Mouse (Mus musculus): ENCODE data around the gene Cym. TPM values are rescaled to one million over a fixed set of nuclear protein-coding genes. Genes with fewer than 3 reads are reported as not detected.
A peak's percentile ranks its signal among the peaks of the same experiment; 100 is the strongest.

Cym gene
- total RNA-seq (2022), result not detected

DNA sequence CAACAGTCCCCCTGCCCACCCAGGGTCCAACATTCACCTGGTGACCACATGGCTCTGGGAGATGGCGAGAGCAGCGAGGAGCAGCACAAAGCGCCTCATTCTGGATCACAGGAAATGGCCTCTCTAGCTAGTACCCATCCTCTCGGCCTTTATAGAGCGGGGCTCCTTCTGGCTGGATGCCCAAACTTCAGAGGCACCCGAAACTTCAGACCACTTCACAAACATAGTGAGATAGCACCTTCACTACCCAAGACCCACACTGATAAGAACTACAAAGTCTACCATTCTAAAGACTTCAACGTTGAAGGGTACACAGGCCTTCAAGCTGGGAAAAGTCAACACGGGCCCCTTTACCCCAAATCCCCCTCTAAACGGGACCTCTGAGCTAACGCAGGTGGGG, at the start of gene Cym:
Cym (minus strand) TSS at position 125 of the 400 bp plus-strand sequence.
- DNase-seq (ENCODE audit: low spot score), result no peak

- DNase-seq (ENCODE audit: low spot score), result no peak
Measured at GRCm38 (mm10) chr3:107266814-107267345, 45.3 kb upstream of the Cym start.

DNA sequence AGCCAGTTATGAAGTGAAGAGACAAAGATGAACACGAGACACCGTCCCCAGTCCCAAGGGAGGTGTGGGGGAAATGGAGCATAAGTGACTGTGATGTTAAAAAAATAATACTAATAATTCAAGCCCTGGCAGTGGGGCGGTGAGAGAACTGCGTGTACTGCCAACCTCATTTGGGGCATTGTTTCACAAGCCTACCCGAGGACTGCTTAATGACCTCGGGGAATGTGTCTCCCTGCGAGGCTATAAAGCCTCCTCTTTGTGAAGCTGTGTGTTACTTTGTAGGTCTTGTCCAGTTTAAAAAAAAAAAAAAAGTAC, 40.3 kb upstream of the Cym start:
- no peak for DNase-seq (ENCODE audit: low spot score)

DNA sequence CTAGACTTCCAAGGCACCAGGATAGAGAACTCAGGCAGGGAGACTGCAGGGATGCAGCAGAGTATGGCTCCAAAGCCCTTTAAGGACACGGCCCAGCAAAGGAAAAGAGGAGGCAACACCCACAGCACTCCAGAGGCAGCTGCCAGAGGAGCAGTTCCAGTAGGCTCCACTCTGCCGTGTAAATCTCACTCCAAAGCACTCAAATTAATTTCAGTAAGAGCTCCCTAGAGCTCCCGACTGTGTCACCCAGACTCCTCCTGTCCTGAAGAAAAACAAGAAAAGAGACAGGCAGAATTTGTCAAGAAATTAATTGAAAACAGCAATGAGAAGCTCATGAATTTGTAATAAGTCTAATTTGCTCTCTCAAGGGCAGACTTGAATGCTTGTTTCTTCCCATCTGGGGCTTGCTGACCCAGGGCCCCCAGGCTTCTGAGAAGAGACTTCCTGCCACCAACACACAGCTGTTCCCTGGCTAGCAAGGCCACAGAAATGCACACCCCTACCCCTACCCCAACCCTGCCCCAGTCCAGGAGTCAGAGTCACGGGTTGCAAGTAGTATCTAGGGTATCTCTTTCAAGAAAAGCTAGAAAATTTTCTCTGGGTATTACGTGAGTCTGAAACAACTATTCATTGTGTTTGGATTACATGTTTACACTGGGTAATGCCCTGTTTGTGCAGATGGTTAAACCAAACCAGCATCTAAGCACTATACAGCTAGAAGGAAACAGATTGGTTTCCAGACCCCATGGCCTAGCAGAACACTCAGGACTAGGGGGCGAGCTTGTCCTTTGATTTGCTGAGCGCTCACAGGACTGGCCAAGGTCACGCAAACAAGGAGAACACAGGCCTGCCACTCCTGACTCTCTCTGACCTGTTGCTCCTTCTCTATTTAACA, 39.7 kb upstream of the Cym start:
- peak; percentile 35 for DNase-seq (ENCODE audit: low spot score)

DNA sequence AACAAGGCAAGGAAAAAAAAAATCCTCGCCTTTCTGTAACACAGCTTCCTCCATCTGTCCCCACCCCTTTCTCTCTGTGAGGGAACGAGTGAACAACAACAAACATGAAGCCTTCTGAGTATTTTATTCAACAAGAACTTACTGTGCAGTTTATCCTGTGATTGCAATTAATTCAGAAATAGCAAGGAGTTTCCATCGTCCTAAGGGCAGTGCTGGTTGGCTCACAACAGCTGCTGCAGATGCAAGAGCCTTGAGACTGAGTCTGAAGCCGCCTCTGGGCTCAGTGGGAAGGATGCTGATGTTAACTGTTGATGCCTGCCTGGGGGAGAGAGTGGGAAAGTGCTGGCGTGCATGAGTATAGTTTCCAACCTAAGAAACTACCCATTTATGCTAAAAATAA, 36.4 kb upstream of the Cym start:
- DNase-seq (ENCODE audit: low spot score), result no peak

DNA sequence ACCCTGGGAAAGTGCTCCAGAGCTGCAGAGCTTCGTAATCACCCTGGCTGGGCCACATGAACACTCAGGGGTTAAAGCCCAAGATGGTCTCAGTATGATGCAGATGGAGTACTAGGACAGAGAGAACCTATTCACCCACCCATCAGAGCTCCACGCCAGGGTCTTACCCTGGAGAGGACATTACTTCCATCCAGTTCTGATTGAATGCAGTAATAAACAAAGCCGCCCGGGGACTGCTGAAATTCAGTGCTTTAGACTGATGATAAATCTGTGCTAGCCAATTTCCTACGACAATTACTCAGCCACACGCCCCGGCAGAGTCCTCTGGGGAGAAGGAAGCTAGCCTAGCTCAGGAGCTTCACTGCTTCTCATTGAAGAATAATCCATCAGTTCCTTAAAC, 35.2 kb upstream of the Cym start:
- DNase-seq (ENCODE audit: low spot score), result no peak

- no peak for DNase-seq (ENCODE audit: low spot score)
Measured at GRCm38 (mm10) chr3:107255992-107256391, 34.5 kb upstream of the Cym start.

- DNase-seq (ENCODE audit: low spot score), result no peak
Measured at GRCm38 (mm10) chr3:107253925-107254324, 32.4 kb upstream of the Cym start.

DNA sequence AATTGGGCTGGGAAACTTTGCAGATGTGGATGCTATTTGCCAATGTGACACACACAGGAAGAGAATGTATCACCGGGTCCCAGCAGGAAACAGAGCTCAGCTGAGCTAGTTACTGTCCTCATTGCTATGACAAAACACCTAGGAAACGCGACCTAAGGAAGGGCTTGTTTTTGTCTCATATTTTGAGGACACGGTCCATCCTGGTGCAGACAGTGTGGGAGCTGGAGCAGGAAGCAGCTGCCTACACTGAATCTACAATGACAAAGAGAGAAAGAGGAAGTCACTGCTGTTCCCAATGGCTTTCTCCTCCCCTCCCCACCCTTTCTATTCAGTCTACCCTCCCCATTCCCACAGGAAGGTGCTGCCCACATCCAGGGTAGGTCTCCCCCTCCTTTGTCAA, 30.5 kb upstream of the Cym start:
- peak; percentile 70 for DNase-seq (ENCODE audit: low spot score)

GRCm38 (mm10) chr3:107250320-107250719, 28.8 kb upstream of the Cym start:
- no peak for DNase-seq (ENCODE audit: low spot score)

GRCm38 (mm10) chr3:107249042-107249441, 27.5 kb upstream of the Cym start:
- no peak for DNase-seq (ENCODE audit: low spot score)

GRCm38 (mm10) chr3:107246876-107247275, 25.3 kb upstream of the Cym start:
- DNase-seq (ENCODE audit: low spot score), result no peak

DNA sequence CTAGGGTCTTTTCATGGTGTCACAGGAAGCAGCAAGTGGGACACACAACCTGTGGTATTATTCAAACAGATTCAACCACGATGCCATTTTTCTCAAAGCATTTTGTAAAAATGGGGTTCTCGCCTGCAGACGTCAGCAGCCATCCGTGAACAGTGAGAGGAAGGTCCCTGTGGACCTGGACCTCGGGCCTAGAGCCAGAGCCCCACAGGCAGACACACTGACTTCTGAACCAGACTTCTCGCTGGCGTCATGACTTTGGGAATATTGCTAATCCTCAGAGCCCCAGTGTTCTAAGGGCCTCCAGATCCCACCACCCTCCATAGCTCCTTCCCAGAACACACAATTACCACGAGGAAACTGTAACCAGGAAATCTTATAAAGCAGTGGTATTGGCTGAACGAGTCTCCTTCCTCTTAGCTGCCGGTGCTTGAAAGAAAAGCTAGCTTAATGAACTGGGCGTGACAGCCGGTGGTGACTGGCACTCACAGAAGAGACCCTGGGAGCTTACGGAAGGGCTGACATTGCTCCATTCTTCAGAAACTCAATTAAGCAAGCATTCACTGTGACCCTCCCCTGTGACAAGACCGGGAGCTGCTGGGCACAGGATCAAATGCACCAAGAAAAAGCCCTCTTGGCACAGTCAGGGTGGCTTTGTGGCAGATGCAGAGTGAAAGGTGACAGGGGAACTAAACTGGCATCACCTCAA, 20.0 kb upstream of the Cym start:
- DNase-seq (ENCODE audit: low spot score), result no peak

DNA sequence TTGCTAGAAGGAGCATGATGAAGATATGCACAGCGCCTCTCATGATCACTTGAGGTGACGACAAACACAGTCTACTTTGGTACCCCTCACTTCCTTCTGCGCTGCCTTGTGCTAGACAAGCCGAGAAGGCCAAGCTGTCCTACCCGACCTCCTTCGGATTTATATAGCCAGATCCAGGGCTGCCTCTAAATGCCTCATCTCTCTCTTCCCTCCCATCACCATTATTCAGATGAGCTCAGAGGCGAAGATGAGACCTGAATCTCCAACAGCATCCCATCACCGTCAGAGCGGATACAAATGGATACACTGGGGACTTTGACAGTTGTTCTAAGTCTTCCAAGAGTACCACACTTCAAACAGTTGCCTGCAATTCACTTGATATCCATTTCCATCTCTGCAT, 18.1 kb upstream of the Cym start, which contains the start of gene Prok1:
Prok1 (minus strand) TSS at position 101 of the 400 bp plus-strand sequence.
- no peak for DNase-seq (ENCODE audit: low spot score)

DNA sequence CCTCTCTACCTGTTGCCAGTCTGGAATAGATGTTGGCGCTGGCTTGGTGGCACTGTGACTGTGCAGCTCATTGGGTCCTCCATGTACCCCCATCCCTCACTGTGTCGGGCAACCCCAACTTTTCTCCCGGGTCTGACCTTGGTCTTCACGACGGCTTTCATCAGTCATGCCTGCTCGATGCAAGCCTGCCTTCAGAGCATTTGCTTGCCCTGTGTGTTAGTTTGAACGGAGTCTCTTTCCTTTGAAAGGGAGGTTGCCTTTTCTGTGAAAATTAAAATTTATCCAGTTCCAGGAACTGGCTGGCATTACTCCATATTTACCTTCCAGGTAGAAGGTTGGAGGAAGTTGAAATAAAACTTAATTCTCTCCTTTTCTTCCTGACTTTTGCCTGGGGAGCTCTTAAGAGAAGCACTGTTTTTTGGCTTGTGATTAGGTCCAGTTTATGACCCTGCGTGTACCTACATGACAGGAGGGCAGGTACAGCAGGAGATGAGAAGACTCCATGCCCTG, 17.0 kb upstream of the Cym start:
- DNase-seq (ENCODE audit: low spot score), result no peak

DNA sequence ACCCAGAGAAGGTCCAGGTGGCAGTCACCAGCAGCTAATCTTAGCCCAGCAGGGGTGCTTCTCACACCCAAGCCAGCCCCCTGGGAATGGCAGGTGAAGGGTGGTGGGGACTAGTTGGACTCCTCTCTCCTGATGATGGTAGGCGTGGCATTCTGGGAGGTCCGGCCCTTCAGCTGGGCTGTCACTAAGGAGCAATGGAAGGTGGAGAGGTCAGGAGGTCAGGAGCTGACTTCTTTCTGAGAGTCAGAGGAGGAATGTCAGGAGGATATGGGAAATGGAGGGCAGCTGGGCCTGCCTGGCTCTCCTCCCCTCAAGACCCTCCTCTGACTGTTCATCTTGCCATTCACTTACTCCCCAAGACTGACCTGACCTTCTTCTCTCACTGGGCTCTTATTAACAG, 16.5 kb upstream of the Cym start:
- DNase-seq (ENCODE audit: low spot score), result no peak

- DNase-seq (ENCODE audit: low spot score), result no peak
Measured at GRCm38 (mm10) chr3:107233945-107234344, 12.4 kb upstream of the Cym start.

- DNase-seq (ENCODE audit: low spot score), result peak; percentile 87
Measured at GRCm38 (mm10) chr3:107233351-107233813, 11.8 kb upstream of the Cym start.

DNA sequence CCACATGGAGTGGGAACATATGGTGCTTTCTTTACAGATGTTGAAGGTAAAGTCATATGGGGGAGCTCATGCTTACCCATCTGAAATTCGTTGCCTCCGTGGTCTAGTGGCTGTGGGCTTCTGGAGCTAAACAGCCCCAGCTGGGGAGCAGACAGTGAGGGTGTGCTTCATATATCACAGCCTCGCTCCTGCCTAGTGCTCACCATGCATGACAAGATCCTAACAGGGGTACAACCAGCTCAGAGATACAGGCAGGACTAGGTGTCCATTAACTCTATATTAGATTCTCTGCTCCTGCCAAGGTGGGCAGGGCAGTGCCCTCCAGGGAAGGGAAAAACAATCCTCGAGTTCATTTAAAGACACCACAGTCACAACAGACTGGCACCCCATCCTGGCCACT, 9.7 kb upstream of the Cym start:
- DNase-seq (ENCODE audit: low spot score), result no peak

DNA sequence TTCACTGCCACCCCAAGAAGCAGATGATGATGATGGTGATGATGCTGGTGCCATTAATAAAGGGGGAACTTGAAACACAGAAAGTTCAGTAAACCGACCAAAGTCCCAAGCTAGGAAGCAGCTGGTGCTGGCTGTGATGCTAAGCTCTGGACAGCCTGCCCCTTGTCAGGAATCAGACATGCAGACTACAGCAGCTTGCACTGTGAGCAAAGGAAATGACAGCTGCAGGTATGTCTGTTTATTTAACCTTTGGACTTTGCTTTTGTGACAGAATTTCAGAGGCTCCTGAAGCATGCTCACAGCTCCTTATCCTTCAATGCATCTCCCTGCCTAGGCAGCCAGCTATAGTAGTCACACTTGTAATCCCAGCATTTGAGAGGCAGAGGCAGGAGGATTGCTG, 9.0 kb upstream of the Cym start, which contains the start of gene A630076J17Rik:
A630076J17Rik (plus strand) TSS at position 88 of the 400 bp plus-strand sequence.
- DNase-seq (ENCODE audit: low spot score), result no peak

- no peak for DNase-seq (ENCODE audit: low spot score)
Measured at GRCm38 (mm10) chr3:107229822-107230221, 8.3 kb upstream of the Cym start.

DNA sequence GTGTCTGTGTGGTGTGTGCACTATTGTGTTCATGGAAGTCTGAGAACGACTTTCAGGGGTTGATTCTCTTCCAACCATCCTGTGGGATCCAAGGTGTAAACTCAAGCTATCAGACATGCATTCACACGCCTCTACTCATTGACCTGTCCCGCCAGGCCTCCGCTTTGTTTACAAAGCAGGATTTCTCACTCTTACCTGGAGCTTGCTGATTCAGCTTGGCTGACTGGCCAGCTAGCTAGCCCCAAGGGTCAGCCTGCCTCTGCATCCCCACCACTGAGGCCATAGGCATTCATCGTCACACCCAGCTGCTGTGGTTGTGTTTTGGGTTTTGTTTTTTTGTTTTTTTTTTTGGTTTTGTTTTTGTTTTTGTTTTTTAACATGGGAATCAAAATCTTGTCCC, 7.7 kb upstream of the Cym start:
- no peak for DNase-seq (ENCODE audit: low spot score)
